ENCODE assay signal across 8 mouse cellular contexts in genomic region chrX:150588023-150588764, GRCm38 (mm10). TPM values are rescaled to one million over a fixed set of nuclear protein-coding genes. Genes with fewer than 3 reads are reported as not detected.
DNase-seq lines count a peak whose midpoint lies in the region; ATAC-seq and TF ChIP-seq lines count a peak whose summit lies in the region.

TSS of gene Pfkfb1 (plus strand) at chrX:150588229.

- peak; percentile 33; the same call in 1 of the 2 replicates for TF ChIP-seq CTCF in bone marrow, adult 2 months (IDR thresholded peaks at IDR 0.05; ENCODE audit: control insufficient read depth, insufficient read depth, low read length)

- H3K27me3 ChIP-seq in embryonic facial prominence, embryonic 15.5 days: no peaks in the 10 kb centered on the region
- no peaks in the 10 kb centered on the region for H3K27me3 ChIP-seq in kidney, embryonic 14.5 days (ENCODE audit: control insufficient read depth, insufficient read depth, low read length)
- peaks cover 20% of the 10 kb centered on the region; the same call in 1 of the 2 replicates for H3K27me3 ChIP-seq in limb, embryonic 15.5 days

- H3K36me3 ChIP-seq in embryonic facial prominence, embryonic 15.5 days: peaks cover 7% of the 10 kb centered on the region; the same call in 1 of the 2 replicates
- H3K36me3 ChIP-seq in kidney, embryonic 14.5 days (ENCODE audit: control insufficient read depth, insufficient read depth, low read length): peaks cover 8% of the 10 kb centered on the region; the same call in 1 of the 2 replicates
- H3K36me3 ChIP-seq in limb, embryonic 15.5 days: peaks cover 15% of the 10 kb centered on the region; the same call in 1 of the 2 replicates

- TF ChIP-seq POLR2A in bone marrow, adult 2 months (IDR thresholded peaks at IDR 0.05; ENCODE audit: borderline replicate concordance, control insufficient read depth, low read depth, low read length): peak; percentile 57; the same call in 1 of the 2 replicates

- H3K9ac ChIP-seq in embryonic facial prominence, embryonic 15.5 days: peak within 1 kb of the TSS; percentile 39
- peak within 1 kb of the TSS; percentile 62 for H3K9ac ChIP-seq in kidney, embryonic 14.5 days (ENCODE audit: low read depth, low read length)
- H3K9ac ChIP-seq in limb, embryonic 15.5 days: peak within 1 kb of the TSS; percentile 50

- peak within 1 kb of the TSS; percentile 86 for H3K4me3 ChIP-seq in bone marrow, adult 2 months (replicated peaks; ENCODE audit: control insufficient read depth, low read depth, low read length)
- peak within 1 kb of the TSS; percentile 55 for H3K4me3 ChIP-seq in embryonic facial prominence, embryonic 15.5 days (replicated peaks)
- peak within 1 kb of the TSS; percentile 53 for H3K4me3 ChIP-seq in kidney, embryonic 14.5 days (ENCODE audit: low read length)
- peak within 1 kb of the TSS; percentile 55 for H3K4me3 ChIP-seq in limb, embryonic 15.5 days

- H3K27ac ChIP-seq in bone marrow, adult 2 months (ENCODE audit: control insufficient read depth, insufficient read depth, low read depth, low read length, poor library complexity): peak within 1 kb of the TSS; percentile 95
- H3K27ac ChIP-seq in embryonic facial prominence, embryonic 15.5 days (replicated peaks): peak within 1 kb of the TSS; percentile 84
- peak within 1 kb of the TSS; percentile 73; the same call in 1 of the 2 replicates for H3K27ac ChIP-seq in kidney, embryonic 14.5 days (ENCODE audit: low read depth, low read length)
- peak within 1 kb of the TSS; percentile 87 for H3K27ac ChIP-seq in limb, embryonic 15.5 days

- H3K4me1 ChIP-seq in bone marrow, adult 2 months (ENCODE audit: control insufficient read depth, insufficient read depth, low read length): no peaks in the 10 kb centered on the region
- no peaks in the 10 kb centered on the region for H3K4me1 ChIP-seq in embryonic facial prominence, embryonic 15.5 days
- no peaks in the 10 kb centered on the region for H3K4me1 ChIP-seq in kidney, embryonic 14.5 days (ENCODE audit: control insufficient read depth, insufficient read depth, low read length)
- no peaks in the 10 kb centered on the region for H3K4me1 ChIP-seq in limb, embryonic 15.5 days

- H3K9me3 ChIP-seq in embryonic facial prominence, embryonic 15.5 days (replicated peaks): no peaks in the 10 kb centered on the region
- no peaks in the 10 kb centered on the region for H3K9me3 ChIP-seq in kidney, embryonic 14.5 days (ENCODE audit: control insufficient read depth, low read length)
- no peaks in the 10 kb centered on the region for H3K9me3 ChIP-seq in limb, embryonic 15.5 days

- ATAC-seq in embryonic facial prominence, embryonic 15.5 days (ENCODE audit: insufficient number of reproducible peaks, low FRiP score, low TSS enrichment, low read depth): peak; percentile 87
- peak; percentile 95 for ATAC-seq in kidney, embryonic 14.5 days (ENCODE audit: low FRiP score, low TSS enrichment)
- ATAC-seq in limb, embryonic 15.5 days (ENCODE audit: insufficient number of reproducible peaks, low FRiP score, low TSS enrichment, low read depth): peak; percentile 85

- peak; percentile 86 for DNase-seq in 416B (ENCODE audit: low read depth)
- peak; percentile 79 for DNase-seq in heart, adult 8-10 months (ENCODE audit: low spot score)
- DNase-seq in monocyte, adult 2 months (ENCODE audit: low read depth in 1 of 2, low spot score in 2 of 2): peak; percentile 5 to 21
- peak; percentile 78 to 79 for DNase-seq in spleen, postnatal 36 days (ENCODE audit: low spot score in 2 of 2)

- peak within 1 kb of the TSS; percentile 53 for H3K4me2 ChIP-seq in embryonic facial prominence, embryonic 15.5 days (replicated peaks)
- peak within 1 kb of the TSS; percentile 53 for H3K4me2 ChIP-seq in kidney, embryonic 14.5 days (replicated peaks; ENCODE audit: low read depth, low read length)
- peak within 1 kb of the TSS; percentile 50 for H3K4me2 ChIP-seq in limb, embryonic 15.5 days

- 11% methylated on average over 35 of the region's 35 CpGs for WGBS in bone marrow, adult 2 months
- 18% methylated on average over 35 of the region's 35 CpGs for WGBS in embryonic facial prominence, embryonic 15.5 days
- WGBS in kidney, embryonic 14.5 days: 29% methylated on average over 35 of the region's 35 CpGs
- 15% methylated on average over 35 of the region's 35 CpGs for WGBS in limb, embryonic 15.5 days

RNA-seq across cellular contexts. Expression of gene Pfkfb1, which starts in this region (rescaled TPM):
- polyA plus RNA-seq in bone marrow, adult 2 months (2011; ENCODE audit: insufficient read depth, insufficient read length, low replicate concordance, missing spikeins): 6.1 and 10.4 TPM in 2 replicates
- polyA plus RNA-seq in embryonic facial prominence, embryonic 15.5 days (2015; fragmentation: Nextera tagmentation; extraction: Ambion mirVana): 4.4 and 4.5 TPM in 2 replicates
- total RNA-seq in heart, adult 8-10 months (2022): 10 to 100 TPM in 3 of 4 experiments, 1 to 10 TPM in 1; 8.7 to 25.6 (median 15.1) TPM
- polyA plus RNA-seq in kidney, embryonic 14.5 days (2014; fragmentation: Nextera tagmentation; extraction: Ambion mirVana): 6.7 and 8.6 TPM in 2 replicates
- 2.8 and 4.1 TPM in 2 replicates for polyA plus RNA-seq in limb, embryonic 15.5 days (2015; fragmentation: Nextera tagmentation; extraction: Ambion mirVana)

Comparison
In these comparisons a context has a peak if more than half of its experiments do, and no peak if none do; other contexts are left out.
1. Peak in every context shown above with its lines: DNase-seq, ATAC-seq, H3K4me3 ChIP-seq and H3K27ac ChIP-seq.
2. DNase-seq: peak in every context shown above with its lines; median percentile 86 in 416B; 79 in heart, adult 8-10 months; 78 in spleen, postnatal 36 days; 13 in monocyte, adult 2 months.